Mouse (Mus musculus) heart, adult 9 months (tissue): ENCODE data around the gene Ercc6.

Experiments used
- DNase-seq, 2 experiments: peaks; one replicate each; pipeline ENCODE4 v3.0.0; 2022; ENCODE audit warnings: low spot score in 2 of 2

The Ercc6 gene

GRCm38 (mm10) chr14:32518543-32518942, 5.2 kb downstream of the Ercc6 start:
- DNase-seq = no peak

- DNase-seq = no peak
Observed at GRCm38 (mm10) chr14:32520400-32520926, 7.1 kb downstream of the Ercc6 start.

- no peak for DNase-seq
Observed at GRCm38 (mm10) chr14:32522336-32522735, 9.0 kb downstream of the Ercc6 start.

- DNase-seq = no peak
Observed at GRCm38 (mm10) chr14:32524071-32524470, 10.8 kb downstream of the Ercc6 start.

- no peak for DNase-seq
Observed at GRCm38 (mm10) chr14:32525996-32526705, 12.8 kb downstream of the Ercc6 start.

- no peak for DNase-seq
Observed at GRCm38 (mm10) chr14:32527211-32527610, 13.9 kb downstream of the Ercc6 start.

GRCm38 (mm10) chr14:32529036-32529435, 15.7 kb downstream of the Ercc6 start:
- no peak for DNase-seq

- DNase-seq = peak in 1 of 2 experiments; percentile 11
Observed at GRCm38 (mm10) chr14:32530896-32531295, 17.6 kb downstream of the Ercc6 start.

- no peak for DNase-seq
Observed at GRCm38 (mm10) chr14:32531371-32531770, 18.1 kb downstream of the Ercc6 start.

GRCm38 (mm10) chr14:32532381-32533147, 19.2 kb downstream of the Ercc6 start:
- DNase-seq = no peak

GRCm38 (mm10) chr14:32533148-32533520, 19.8 kb downstream of the Ercc6 start:
- no peak for DNase-seq

- no peak for DNase-seq
Observed at GRCm38 (mm10) chr14:32533656-32534055, 20.3 kb downstream of the Ercc6 start.

- no peak for DNase-seq
Observed at GRCm38 (mm10) chr14:32534137-32534536, 20.8 kb downstream of the Ercc6 start.

GRCm38 (mm10) chr14:32536763-32537162, 23.4 kb downstream of the Ercc6 start:
- DNase-seq = no peak

GRCm38 (mm10) chr14:32538115-32538514, 24.8 kb downstream of the Ercc6 start:
- no peak for DNase-seq

GRCm38 (mm10) chr14:32543075-32543474, 29.8 kb downstream of the Ercc6 start:
- DNase-seq = no peak

- no peak for DNase-seq
Observed at GRCm38 (mm10) chr14:32546676-32547075, 33.4 kb downstream of the Ercc6 start.

- DNase-seq = no peak
Observed at GRCm38 (mm10) chr14:32551854-32552253, 38.5 kb downstream of the Ercc6 start.

- DNase-seq = no peak
Observed at GRCm38 (mm10) chr14:32553198-32553903, 40.0 kb downstream of the Ercc6 start.

- DNase-seq = no peak
Observed at GRCm38 (mm10) chr14:32554860-32555526, 41.7 kb downstream of the Ercc6 start.

- DNase-seq = no peak
Observed at GRCm38 (mm10) chr14:32561428-32561827, 48.1 kb downstream of the Ercc6 start.

GRCm38 (mm10) chr14:32563661-32564060, 50.3 kb downstream of the Ercc6 start:
- no peak for DNase-seq
